Mouse (Mus musculus) adrenal gland, postnatal 14 days (tissue): ENCODE results near the gene Naa10. TPM values are rescaled to one million over a fixed set of nuclear protein-coding genes. Genes with fewer than 3 reads are reported as not detected.

Source experiments
- DNase-seq: peaks from one replicate; pipeline ENCODE4 v3.0.0; 2021; ENCODE audit warnings: mixed read lengths
- long read RNA-seq, 2 experiments: library from polyadenylated mRNA; stranded (forward); transcript quantifications; one replicate each; pipeline ENCODE4 v2.0.0; 2021
- total RNA-seq: library from RNA; stranded (reverse); gene quantifications from 2 replicates; pipeline ENCODE4 v1.2.3, GENCODE M21; 2021

The Naa10 gene
- 86.3 and 103 TPM in 2 replicates for total RNA-seq
- long read RNA-seq, experiment 1, transcript Naa10-201 (8 exons, 962 nt), result minor isoform, 13 of 101 reads
- long read RNA-seq, experiment 1, transcript Naa10-204 (8 exons, 1,031 nt), result major isoform, 65 of 101 reads
- long read RNA-seq, experiment 1, transcript Naa10-203 (8 exons, 979 nt), result minor isoform, 10 of 101 reads
- long read RNA-seq, experiment 1, partial matches to known transcripts, result 3 of 101 reads
- long read RNA-seq, experiment 1, other reads (novel, unspliced or antisense), result 9 of 101 reads
- long read RNA-seq, experiment 2, transcript Naa10-204 (8 exons, 1,031 nt), result major isoform, 41 of 72 reads
- long read RNA-seq, experiment 2, transcript Naa10-203 (8 exons, 979 nt), result minor isoform, 6 of 72 reads
- long read RNA-seq, experiment 2, transcript Naa10-201 (8 exons, 962 nt), result minor isoform, 12 of 72 reads
- long read RNA-seq, experiment 2, partial matches to known transcripts, result 5 of 72 reads
- long read RNA-seq, experiment 2, other reads (novel, unspliced or antisense), result 6 of 72 reads

- peak; percentile 94 for DNase-seq
These were observed at the start of gene Naa10, which contains the start of gene Arhgap4 for GRCm38 (mm10) chrX:73921823-73922549. Gene Naa10 (minus strand): TSS chrX:73921944. Gene Arhgap4 (minus strand): TSS chrX:73921870.

DNA sequence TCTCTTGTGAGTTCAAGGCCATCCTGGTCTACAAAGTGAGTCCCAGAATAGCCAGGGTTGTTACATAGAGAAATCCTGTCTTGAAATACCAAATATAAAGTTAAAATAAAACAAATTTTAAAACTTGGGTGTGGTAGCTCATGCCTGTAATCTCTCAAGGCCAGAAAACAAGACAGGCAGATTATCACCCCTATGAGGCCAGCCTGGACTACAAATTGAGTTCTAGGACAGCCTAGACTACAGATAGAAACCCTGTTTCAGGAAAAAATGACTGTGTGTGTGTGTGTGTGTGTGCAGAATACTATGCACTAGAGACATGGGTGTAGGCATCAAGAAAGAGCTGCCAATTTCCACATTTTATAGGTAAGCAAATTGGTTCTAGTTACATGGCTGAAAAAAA lies 49.0 kb upstream of the Naa10 start:
- DNase-seq, result no peak

DNA sequence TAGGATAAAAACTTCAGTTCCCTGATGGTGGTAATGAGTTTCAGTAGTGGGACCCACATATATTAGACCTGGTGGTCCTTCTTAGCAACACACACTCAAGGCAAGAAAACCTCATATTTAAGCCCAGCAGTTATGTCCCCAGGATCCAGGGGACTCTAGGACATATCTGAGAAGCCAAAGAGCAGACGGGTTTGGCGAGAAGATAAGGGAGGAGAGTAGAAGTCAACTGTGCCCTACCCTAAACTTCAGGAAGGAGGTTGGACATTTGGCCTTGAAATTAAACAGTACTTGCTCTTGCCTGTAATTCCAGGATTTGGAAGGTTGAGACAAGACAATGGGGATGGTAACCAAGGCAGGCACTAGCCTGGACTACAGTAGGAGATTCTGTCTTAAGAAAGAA lies 48.0 kb upstream of the Naa10 start:
- no peak for DNase-seq

- DNase-seq, result no peak
These were observed 47.4 kb upstream of the Naa10 start for GRCm38 (mm10) chrX:73969167-73969566.

GRCm38 (mm10) chrX:73967177-73968075 lies 45.7 kb upstream of the Naa10 start:
- DNase-seq, result peak; percentile 92

DNA sequence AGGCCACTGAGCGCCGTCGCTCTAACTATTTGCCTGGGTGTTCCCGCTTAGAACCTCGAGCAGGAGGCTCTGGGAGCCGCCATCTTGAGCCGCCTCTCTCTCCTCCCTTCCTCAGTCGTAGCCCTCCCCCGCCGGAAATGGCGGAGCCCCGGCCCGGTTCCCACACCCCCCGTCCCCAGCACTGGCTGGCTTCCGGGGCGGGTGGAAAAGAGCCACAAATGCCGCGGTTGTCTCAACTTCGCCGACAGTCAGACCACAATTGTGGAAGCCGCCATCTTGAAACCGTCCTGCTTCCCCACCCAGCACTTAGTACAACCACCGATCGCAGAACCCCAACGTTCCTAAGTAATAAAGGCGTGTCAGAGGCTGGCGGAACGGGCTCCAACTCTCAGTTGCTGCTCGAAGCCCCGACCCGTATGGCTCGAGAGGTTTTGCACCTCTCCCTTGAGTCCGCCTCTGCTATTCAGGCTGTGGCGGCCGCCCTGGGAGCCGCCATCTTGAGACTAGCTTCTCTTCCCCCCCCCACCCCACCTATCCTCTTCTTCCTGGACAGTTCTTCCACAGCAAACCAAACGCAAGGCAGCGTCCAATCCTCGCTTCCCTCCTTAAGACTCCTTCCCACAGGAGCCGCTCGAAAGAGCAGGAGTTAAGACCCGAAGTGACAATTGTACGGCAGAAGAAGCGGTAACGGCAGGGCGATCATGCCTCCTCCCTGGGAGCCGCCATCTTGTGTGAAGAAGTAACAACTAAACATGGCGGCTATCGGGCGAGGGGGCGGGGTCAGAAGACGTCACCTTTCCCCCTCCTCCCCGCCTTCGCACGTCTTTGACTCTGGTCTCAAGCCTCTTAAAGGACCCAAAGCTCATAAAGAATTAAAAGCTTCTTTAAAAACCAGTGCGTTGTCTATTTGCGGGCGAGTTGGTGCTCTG lies 44.8 kb upstream of the Naa10 start, which contains the start of gene Hcfc1:
TSS of gene Hcfc1 (minus strand) at position 110 of the 929 bp plus-strand sequence.
- peak; percentile 95 for DNase-seq

- peak; percentile 75 for DNase-seq
These were observed 43.6 kb upstream of the Naa10 start for GRCm38 (mm10) chrX:73965307-73965706.

- no peak for DNase-seq
These were observed 42.6 kb upstream of the Naa10 start for GRCm38 (mm10) chrX:73964363-73964762.

DNA sequence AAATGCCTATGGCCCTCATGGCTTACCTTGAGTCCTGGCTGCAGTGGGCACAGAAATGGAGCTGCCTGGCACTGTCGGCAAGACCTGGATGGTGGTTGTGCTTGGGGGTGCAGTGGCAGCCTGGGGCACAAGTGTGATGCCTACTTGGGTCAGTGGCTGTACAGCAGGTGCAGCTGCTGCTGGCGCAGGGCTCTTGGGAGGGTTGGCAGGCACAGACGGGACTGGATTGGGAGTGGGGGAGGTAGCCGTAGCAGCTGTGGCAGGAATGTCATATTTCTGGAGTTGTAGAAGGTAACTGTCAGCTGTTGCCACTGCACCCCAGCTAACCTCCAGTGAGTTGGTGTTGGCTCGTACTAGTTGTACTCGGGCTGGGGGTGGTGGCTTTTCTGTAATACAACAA lies 33.2 kb upstream of the Naa10 start:
- no peak for DNase-seq

- no peak for DNase-seq
These were observed 30.9 kb upstream of the Naa10 start for GRCm38 (mm10) chrX:73952603-73953002.

DNA sequence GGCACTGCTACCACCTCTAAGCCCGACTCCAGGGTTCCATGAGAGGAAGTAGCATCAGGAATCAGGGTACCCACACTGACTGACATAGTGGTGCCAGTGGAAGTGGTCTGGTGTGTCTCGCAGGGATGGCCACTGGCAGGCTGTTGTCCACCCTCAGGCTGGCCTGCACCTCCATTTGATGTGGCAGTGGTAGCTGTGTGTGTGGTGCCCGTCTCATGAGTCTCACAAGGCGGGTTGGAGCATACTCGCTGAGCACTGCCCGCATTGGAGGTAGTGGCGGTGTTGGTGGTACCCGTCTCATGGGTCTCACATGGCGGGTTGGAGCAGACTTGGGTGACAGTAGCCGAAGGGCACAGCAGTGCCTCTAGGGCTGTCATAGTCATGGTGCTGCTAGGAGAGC lies 27.6 kb upstream of the Naa10 start:
- no peak for DNase-seq

DNA sequence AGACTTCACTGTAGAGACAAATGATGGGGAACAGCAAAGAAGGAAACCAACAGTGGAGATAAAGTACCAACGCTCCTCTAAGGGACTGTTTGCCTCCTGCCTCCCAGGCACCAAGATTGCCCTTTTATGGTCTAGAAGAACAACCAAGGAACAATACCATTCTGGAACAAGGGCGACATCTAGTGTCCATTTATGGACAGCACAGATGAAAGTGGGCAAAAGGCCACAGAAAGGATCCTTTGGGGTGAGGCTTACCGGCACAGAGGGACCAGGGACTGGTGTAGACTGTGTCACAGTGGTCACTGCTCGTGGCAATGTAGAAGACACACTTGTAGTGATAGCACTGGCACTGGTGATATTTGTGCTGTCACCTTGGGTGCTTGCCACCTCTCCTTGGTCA lies 26.9 kb upstream of the Naa10 start:
- DNase-seq, result peak; percentile 68

- DNase-seq, result no peak
These were observed 25.2 kb upstream of the Naa10 start for GRCm38 (mm10) chrX:73946896-73947295.

DNA sequence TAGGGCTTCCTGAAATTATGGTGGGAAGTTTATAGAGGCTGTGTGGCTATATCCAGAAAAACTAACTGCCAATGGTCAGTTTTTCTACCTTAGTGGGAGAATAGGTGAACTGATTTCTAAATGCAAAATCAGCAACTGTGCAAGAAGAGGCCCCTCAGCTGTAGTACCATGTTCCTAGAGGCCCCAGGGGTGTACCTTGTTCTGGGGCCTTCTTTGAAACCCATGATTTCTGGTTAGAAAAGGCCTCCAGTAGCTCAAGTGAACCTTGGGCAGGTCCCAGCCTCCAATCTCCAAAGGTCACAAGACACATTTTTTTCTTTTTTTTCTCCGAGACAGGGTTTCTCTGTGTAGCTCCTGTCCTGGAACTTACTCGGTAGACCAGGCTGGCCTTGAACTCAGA lies 20.6 kb upstream of the Naa10 start:
- no peak for DNase-seq

- DNase-seq, result no peak
These were observed 20.1 kb upstream of the Naa10 start for GRCm38 (mm10) chrX:73941860-73942259.

- no peak for DNase-seq
These were observed 10.1 kb upstream of the Naa10 start for GRCm38 (mm10) chrX:73931871-73932270.

- peak; percentile 80 for DNase-seq
These were observed 8.8 kb upstream of the Naa10 start, which contains the start of gene Renbp for GRCm38 (mm10) chrX:73930402-73931062. Gene Renbp (minus strand): TSS chrX:73930850.

DNA sequence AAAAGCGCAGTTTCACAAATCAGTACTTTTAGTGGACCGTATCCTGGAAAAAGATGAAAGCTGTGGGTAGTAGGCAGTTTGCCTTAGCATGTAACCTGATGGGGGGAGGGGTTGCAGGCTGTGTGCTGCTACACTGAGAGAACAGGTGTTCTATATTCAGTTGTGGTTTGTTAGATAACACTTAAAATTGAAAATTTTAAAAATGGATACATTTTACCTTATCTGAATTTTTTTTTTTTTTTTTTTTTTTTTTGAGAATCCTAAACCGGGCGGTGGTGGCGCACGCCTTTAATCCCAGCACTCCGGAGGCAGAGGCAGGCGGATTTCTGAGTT lies 772 bp upstream of the Naa10 start:
- DNase-seq, result no peak

DNA sequence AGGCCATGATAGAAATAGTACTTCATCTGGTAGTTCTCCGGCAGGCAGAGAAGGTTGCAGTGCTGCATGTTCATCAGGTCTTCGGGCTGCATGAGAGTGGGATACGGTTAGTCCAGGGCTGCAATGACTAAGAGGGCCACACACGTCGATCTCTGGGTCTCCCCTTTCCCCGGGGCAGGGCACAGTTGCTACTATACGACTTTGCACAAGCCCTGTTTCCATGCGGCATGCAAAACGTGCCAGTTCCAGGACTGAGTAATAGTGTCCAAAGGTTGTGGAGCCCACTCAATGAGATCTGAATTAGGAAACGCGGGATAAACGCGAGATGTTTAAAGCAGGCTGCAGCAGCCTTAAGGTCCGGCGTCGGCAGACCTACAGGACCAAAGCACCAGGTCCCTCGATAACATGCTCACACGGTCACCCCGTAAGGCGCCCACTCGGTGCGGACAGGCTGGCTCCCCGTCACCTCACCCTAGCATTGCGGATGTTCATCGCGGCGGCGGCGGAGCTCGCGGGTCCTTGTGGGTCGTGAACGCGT lies 390 bp downstream of the Naa10 start:
- DNase-seq, result peak; percentile 35

DNA sequence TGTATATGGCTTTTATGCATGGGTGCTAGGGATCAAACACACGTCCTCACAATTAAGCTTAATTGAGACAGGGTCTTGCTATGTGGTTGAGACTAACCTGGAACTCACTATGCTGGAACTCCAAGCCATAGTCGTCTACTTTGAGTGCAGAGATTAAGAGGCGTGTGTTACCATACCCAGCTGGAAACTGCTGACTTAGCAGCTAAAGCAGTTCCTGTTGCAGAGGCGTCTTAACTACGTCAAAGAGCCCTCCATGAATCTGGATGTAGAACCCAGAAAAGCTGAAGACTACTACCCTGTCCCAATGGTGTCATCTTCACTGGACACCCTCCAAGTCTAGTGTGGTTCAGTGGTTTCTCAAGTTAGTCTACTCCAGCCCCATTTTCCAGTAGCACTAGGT lies 3.1 kb downstream of the Naa10 start:
- DNase-seq, result no peak
